Mouse (Mus musculus): Measurements from ENCODE around the gene Wnt3. TPM values are rescaled to one million over a fixed set of nuclear protein-coding genes. Genes with fewer than 3 reads are reported as not detected.
"Not testable (repeated sequence)": the region's sequence is repeated elsewhere in the genome, so short reads cannot be mapped to it uniquely, and the experiment has no call there.

The Wnt3 gene
- total and polyA plus RNA-seq, 2 experiments from 2014 or later = 6.1 to 8.1 TPM

DNA sequence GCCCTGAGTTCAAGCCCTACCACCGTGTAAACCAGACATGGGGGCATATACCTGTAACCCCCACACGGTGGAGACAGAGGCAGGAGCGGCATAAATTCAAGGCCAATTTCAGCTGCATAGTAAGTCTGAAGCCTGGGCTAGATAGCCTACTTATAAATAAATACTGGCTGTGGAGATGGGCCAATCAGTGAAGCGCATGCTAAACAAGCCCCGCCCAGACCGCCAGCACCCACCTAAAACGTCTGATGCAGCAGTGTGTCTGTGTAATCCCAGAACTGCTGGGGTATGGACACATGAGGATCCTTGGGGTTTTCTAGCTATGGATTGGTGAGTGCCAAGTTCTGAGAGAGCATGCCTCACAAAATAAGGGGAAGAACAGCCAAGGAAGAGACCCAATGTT is 13.8 kb upstream of the Wnt3 start:
- Histone ChIP-seq H3K36me3 (ENCODE audit: insufficient read depth) (no peaks in the 10 kb centered on the region), H3K27ac (ENCODE audit: low read depth, low read length) (no peak overlapping the region), H3K4me1 (ENCODE audit: insufficient read depth) (no peaks in the 10 kb centered on the region), H3K27me3 (ENCODE audit: insufficient read depth, low read length) (no peaks in the 10 kb centered on the region; the same call in 1 of the 2 replicates), H3K9me3 (ENCODE audit: low read length) (no peaks in the 10 kb centered on the region), H3K4me2 (ENCODE audit: low read depth) (no peak overlapping the region), H3K9ac (no peak overlapping the region), H3K4me3 (ENCODE audit: low read depth, low read length) (no peak overlapping the region)
- no peak for DNase-seq
- TF ChIP-seq CTCF (IDR thresholded peaks at IDR 0.05; ENCODE audit: low read depth) = no peak
- WGBS = 61% methylated on average over 7 of the region's 7 CpGs
- ATAC-seq = no peak

DNA sequence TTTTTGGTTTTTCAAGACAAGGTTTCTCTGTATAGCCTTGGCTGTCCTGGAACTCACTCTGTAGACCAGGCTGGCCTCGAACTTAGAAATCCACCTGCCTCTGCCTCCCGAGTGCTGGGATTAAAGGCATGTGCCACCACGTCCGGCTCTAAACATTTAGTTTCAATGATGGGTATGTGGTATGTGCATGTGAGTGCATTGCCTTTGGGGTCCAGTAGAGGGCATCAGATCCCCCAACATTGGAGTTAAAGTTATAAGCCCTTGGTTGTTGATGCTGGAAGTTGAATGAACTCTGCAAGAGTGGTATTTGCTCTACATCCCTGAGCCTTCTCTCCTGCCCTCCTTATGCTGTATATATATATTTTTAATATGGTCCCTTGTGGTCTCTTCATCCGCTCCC is 13.1 kb upstream of the Wnt3 start:
- WGBS = 91% methylated on average over 5 of the region's 5 CpGs
- not testable (repeated sequence) for H3K4me3 ChIP-seq (ENCODE audit: low read depth, low read length); H3K27ac ChIP-seq (ENCODE audit: low read depth, low read length); DNase-seq; H3K9ac ChIP-seq; H3K36me3 ChIP-seq (ENCODE audit: insufficient read depth); ATAC-seq; H3K4me2 ChIP-seq (ENCODE audit: low read depth); H3K27me3 ChIP-seq (ENCODE audit: insufficient read depth, low read length); H3K9me3 ChIP-seq (ENCODE audit: low read length); H3K4me1 ChIP-seq (ENCODE audit: insufficient read depth)

DNA sequence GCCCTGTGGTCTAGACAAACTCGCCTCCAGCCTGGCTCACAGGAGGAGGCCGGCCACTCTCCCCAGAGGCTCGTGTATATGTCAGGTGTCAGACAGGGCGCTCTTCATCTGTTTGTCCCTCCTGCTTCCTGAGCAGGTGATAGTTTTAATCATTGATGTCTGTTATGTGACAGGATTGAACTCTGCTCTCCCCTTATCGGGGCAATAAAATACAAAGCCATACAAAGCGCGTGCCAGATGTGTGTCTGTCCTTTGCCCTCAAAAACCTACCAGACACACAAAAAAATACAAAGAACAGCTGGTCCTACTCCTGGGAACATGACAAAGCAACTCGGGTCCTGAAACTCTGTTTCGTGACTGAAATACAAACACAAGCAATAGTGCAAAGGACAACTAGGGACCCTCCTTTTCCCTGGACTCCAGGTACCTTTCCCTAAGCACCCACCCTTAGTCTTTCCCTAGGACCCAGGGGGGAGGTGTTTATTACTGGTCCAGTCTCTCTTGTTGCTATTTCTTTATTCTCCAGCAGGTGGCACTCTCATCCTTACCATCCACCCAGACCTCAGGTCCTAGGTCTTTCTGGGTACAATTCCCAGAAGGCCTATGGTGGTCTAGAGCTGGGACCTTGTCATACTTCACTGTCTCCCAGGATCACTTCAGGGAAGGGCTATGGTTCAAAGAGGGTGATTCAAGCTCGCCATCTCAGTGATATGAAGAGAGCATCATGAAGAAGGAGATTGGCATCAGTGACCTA is 10.4 kb upstream of the Wnt3 start:
- Histone ChIP-seq H3K36me3 (ENCODE audit: insufficient read depth) (no peaks in the 10 kb centered on the region), H3K4me1 (ENCODE audit: insufficient read depth) (no peaks in the 10 kb centered on the region), H3K4me3 (ENCODE audit: low read depth, low read length) (no peak overlapping the region), H3K27me3 (ENCODE audit: insufficient read depth, low read length) (peaks cover 3% of the 10 kb centered on the region), H3K27ac (ENCODE audit: low read depth, low read length) (no peak overlapping the region), H3K9ac (no peak overlapping the region), H3K9me3 (ENCODE audit: low read length) (no peaks in the 10 kb centered on the region), H3K4me2 (ENCODE audit: low read depth) (no peak overlapping the region)
- WGBS = 34% methylated on average over 10 of the region's 10 CpGs
- DNase-seq (peak; percentile 82), ATAC-seq (peak; percentile 48)
- peak; percentile 89 for TF ChIP-seq CTCF (IDR thresholded peaks at IDR 0.05; ENCODE audit: low read depth)

DNA sequence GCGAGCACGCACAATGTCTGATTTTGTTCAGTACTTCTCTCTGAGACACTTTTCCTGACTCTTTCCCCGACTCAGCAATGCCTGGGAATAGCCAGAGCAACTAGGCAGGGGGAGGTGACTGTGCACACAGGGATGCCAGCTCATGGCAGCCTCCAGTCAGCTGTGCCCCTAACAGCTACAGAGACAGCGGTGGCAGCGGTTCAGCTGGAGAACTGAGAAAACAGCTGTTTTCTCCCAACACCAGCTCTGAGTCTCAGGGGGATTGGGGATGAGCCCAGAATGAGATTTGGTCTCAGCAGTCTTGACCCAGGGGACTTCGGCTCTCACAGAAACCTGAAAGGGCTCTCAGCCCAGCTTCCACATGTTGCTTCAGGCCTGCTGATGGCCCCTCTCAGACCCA is 9.3 kb upstream of the Wnt3 start:
- Histone ChIP-seq H3K4me1 (ENCODE audit: insufficient read depth) (no peaks in the 10 kb centered on the region), H3K9ac (no peak overlapping the region), H3K9me3 (ENCODE audit: low read length) (no peaks in the 10 kb centered on the region), H3K27ac (ENCODE audit: low read depth, low read length) (no peak overlapping the region), H3K4me3 (ENCODE audit: low read depth, low read length) (no peak overlapping the region), H3K27me3 (ENCODE audit: insufficient read depth, low read length) (peaks cover 9% of the 10 kb centered on the region), H3K4me2 (ENCODE audit: low read depth) (no peak overlapping the region), H3K36me3 (ENCODE audit: insufficient read depth) (no peaks in the 10 kb centered on the region)
- no peak for TF ChIP-seq CTCF (IDR thresholded peaks at IDR 0.05; ENCODE audit: low read depth)
- 38% methylated on average over 6 of the region's 6 CpGs for WGBS
- ATAC-seq (no peak), DNase-seq (no peak)

DNA sequence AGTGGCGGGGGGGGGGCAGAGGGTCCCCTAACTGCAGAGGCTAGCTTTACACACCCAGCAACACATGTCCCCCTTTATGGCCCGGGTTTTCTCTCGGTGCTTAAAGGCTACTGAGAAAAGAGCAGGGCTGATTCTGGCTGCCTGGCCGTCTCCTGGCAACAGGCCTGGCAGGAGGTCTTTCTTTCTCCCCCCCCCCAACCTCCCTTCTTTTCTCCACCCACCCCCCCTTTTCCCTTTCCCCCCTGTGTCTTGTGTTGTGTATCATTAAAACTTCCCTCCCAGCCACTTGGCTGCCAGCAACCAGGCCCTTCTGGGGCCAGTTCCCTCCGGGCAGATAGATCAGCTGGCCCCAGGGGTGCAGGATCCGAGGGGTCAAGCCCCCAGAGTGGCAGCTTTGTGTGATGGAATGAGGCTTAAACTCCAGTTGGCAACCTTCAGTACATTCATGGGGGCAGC is 8.4 kb upstream of the Wnt3 start:
- ATAC-seq (peak; percentile 43), DNase-seq (peak; percentile 31)
- H3K4me1 ChIP-seq (ENCODE audit: insufficient read depth) = no peaks in the 10 kb centered on the region
- no peaks in the 10 kb centered on the region for H3K36me3 ChIP-seq (ENCODE audit: insufficient read depth)
- 1% methylated on average over 6 of the region's 6 CpGs for WGBS
- no peak overlapping the region for H3K9ac ChIP-seq
- H3K4me3 ChIP-seq (ENCODE audit: low read depth, low read length) = no peak overlapping the region
- H3K27me3 ChIP-seq (ENCODE audit: insufficient read depth, low read length) = peaks cover 19% of the 10 kb centered on the region
- no peaks in the 10 kb centered on the region for H3K9me3 ChIP-seq (ENCODE audit: low read length)
- no peak overlapping the region for H3K4me2 ChIP-seq (ENCODE audit: low read depth)
- no peak for TF ChIP-seq CTCF (IDR thresholded peaks at IDR 0.05; ENCODE audit: low read depth)
- no peak overlapping the region for H3K27ac ChIP-seq (ENCODE audit: low read depth, low read length)

DNA sequence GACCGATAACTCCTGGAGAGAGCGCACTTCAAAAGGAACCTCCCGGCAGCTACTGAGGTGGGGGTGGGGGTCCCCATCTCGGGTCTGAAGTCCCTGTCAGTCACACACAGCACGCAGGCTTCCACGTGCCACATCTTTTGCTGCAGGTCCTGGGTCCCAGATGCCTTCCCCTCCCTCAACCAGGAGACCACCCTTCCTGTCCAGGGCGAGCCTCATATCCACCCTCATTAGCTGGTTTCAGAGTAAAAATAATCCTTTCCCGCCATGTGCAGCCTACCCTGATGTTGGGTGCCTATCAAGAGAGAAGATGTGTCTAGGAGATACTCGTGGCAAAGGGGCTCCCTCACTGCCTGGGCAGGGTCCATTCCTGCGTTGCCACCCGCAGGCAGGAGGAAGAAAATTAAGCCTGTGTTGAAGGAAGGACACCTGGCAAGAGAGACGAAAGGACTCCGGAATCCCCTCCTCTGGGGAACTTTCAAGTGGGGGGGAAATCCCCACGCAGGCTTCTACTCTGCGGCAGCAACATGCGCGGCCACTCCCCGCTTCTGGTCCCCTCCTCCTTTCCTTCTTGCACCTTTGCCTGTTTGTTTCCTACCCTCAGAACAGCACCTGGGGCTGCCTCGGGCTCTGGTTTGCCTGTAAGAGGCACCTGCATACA is 2.7 kb upstream of the Wnt3 start:
- H3K4me3 ChIP-seq (ENCODE audit: low read depth, low read length) = no peak overlapping the region; the same call in 1 of the 2 replicates
- DNase-seq = no peak
- no peaks in the 10 kb centered on the region for H3K36me3 ChIP-seq (ENCODE audit: insufficient read depth)
- ATAC-seq = no peak
- no peak for TF ChIP-seq CTCF (IDR thresholded peaks at IDR 0.05; ENCODE audit: low read depth)
- H3K27ac ChIP-seq (ENCODE audit: low read depth, low read length) = no peak overlapping the region
- H3K4me2 ChIP-seq (ENCODE audit: low read depth) = peak overlapping the region; percentile 15; the same call in 1 of the 2 replicates
- H3K9ac ChIP-seq = no peak overlapping the region
- H3K9me3 ChIP-seq (ENCODE audit: low read length) = no peaks in the 10 kb centered on the region
- WGBS = 5% methylated on average over 19 of the region's 19 CpGs
- peaks cover 72% of the 10 kb centered on the region for H3K27me3 ChIP-seq (ENCODE audit: insufficient read depth, low read length)
- peaks cover 13% of the 10 kb centered on the region for H3K4me1 ChIP-seq (ENCODE audit: insufficient read depth)

Measured in forebrain, postnatal 0 days (tissue).